Mouse (Mus musculus): ENCODE measurements at regions not wholly inside any gene's neighbourhood (a gene's known extent, or its start where the extent isn't known, plus 50 kb on each side); places are given as distances from the start of the nearest gene placed in this dataset.
A peak's percentile ranks its signal among the peaks of the same experiment; 100 is the strongest.

- H3K27ac ChIP-seq (replicated peaks; ENCODE audit: insufficient read depth, low read depth, low read length): no peak overlapping the region
- TF ChIP-seq CTCF (IDR thresholded peaks at IDR 0.05; ENCODE audit: low read depth, low read length) (no peak), POLR2A (IDR thresholded peaks at IDR 0.05; ENCODE audit: extremely low read depth, insufficient read depth, low read length) (no peak)
- no peaks in the 10 kb centered on the region for H3K27me3 ChIP-seq (ENCODE audit: control insufficient read depth, insufficient read depth, low read length)
- no peaks in the 10 kb centered on the region for H3K79me2 ChIP-seq (ENCODE audit: control insufficient read depth, insufficient read depth, low read length)
- H3K9ac ChIP-seq (ENCODE audit: low read depth, low read length): no peak overlapping the region
- H3K4me1 ChIP-seq (ENCODE audit: control insufficient read depth, insufficient read depth, low read length): peaks cover 7% of the 10 kb centered on the region
- DNase-seq (ENCODE audit: extremely low read depth, low read depth, low spot score): no peak
- no peaks in the 10 kb centered on the region for H3K36me3 ChIP-seq (ENCODE audit: control insufficient read depth, insufficient read depth, low read length)
- H3K4me3 ChIP-seq (ENCODE audit: insufficient read depth, low read depth, low read length): no peak overlapping the region
- WGBS: 92% methylated on average over 1 of the region's 1 CpGs
Observed at GRCm38 (mm10) chr3:52625125-52625524, 357.0 kb downstream of the Foxo1 start.

GRCm38 (mm10) chr3:52622530-52622929, 354.4 kb downstream of the Foxo1 start:
- peaks cover 19% of the 10 kb centered on the region for H3K4me1 ChIP-seq (ENCODE audit: control insufficient read depth, insufficient read depth, low read length)
- no peaks in the 10 kb centered on the region for H3K36me3 ChIP-seq (ENCODE audit: control insufficient read depth, insufficient read depth, low read length)
- peak; percentile 98 for DNase-seq (ENCODE audit: extremely low read depth, low read depth, low spot score)
- WGBS: 36% methylated on average over 8 of the region's 8 CpGs
- no peak overlapping the region for H3K4me3 ChIP-seq (ENCODE audit: insufficient read depth, low read depth, low read length)
- TF ChIP-seq POLR2A (IDR thresholded peaks at IDR 0.05; ENCODE audit: extremely low read depth, insufficient read depth, low read length): no peak
- no peak for TF ChIP-seq CTCF (IDR thresholded peaks at IDR 0.05; ENCODE audit: low read depth, low read length)
- no peaks in the 10 kb centered on the region for H3K79me2 ChIP-seq (ENCODE audit: control insufficient read depth, insufficient read depth, low read length)
- H3K27me3 ChIP-seq (ENCODE audit: control insufficient read depth, insufficient read depth, low read length): no peaks in the 10 kb centered on the region
- peak overlapping the region; percentile 56 for H3K27ac ChIP-seq (replicated peaks; ENCODE audit: insufficient read depth, low read depth, low read length)
- H3K9ac ChIP-seq (ENCODE audit: low read depth, low read length): 0 out of 2 replicates have a peak overlapping the region, but pooled peaks have one; percentile 13

GRCm38 (mm10) chr3:52621936-52622335, 353.8 kb downstream of the Foxo1 start:
- Histone ChIP-seq H3K27ac (replicated peaks; ENCODE audit: insufficient read depth, low read depth, low read length) (no peak overlapping the region; the same call in 1 of the 2 replicates), H3K36me3 (ENCODE audit: control insufficient read depth, insufficient read depth, low read length) (no peaks in the 10 kb centered on the region), H3K27me3 (ENCODE audit: control insufficient read depth, insufficient read depth, low read length) (no peaks in the 10 kb centered on the region), H3K4me1 (ENCODE audit: control insufficient read depth, insufficient read depth, low read length) (peaks cover 21% of the 10 kb centered on the region), H3K79me2 (ENCODE audit: control insufficient read depth, insufficient read depth, low read length) (no peaks in the 10 kb centered on the region), H3K9ac (ENCODE audit: low read depth, low read length) (no peak overlapping the region), H3K4me3 (ENCODE audit: insufficient read depth, low read depth, low read length) (no peak overlapping the region)
- WGBS: 52% methylated on average over 8 of the region's 8 CpGs
- DNase-seq (ENCODE audit: extremely low read depth, low read depth, low spot score): peak; percentile 43
- TF ChIP-seq CTCF (IDR thresholded peaks at IDR 0.05; ENCODE audit: low read depth, low read length): no peak
- no peak for TF ChIP-seq POLR2A (IDR thresholded peaks at IDR 0.05; ENCODE audit: extremely low read depth, insufficient read depth, low read length)

GRCm38 (mm10) chr3:52618925-52619224, 350.7 kb downstream of the Foxo1 start:
- Histone ChIP-seq H3K4me3 (ENCODE audit: insufficient read depth, low read depth, low read length) (no peak overlapping the region), H3K36me3 (ENCODE audit: control insufficient read depth, insufficient read depth, low read length) (no peaks in the 10 kb centered on the region), H3K27me3 (ENCODE audit: control insufficient read depth, insufficient read depth, low read length) (no peaks in the 10 kb centered on the region), H3K27ac (replicated peaks; ENCODE audit: insufficient read depth, low read depth, low read length) (peak overlapping the region; percentile 94; the same call in 1 of the 2 replicates), H3K79me2 (ENCODE audit: control insufficient read depth, insufficient read depth, low read length) (no peaks in the 10 kb centered on the region), H3K4me1 (ENCODE audit: control insufficient read depth, insufficient read depth, low read length) (peaks cover 26% of the 10 kb centered on the region), H3K9ac (ENCODE audit: low read depth, low read length) (peak overlapping the region; percentile 49; the same call in 1 of the 2 replicates)
- DNase-seq (ENCODE audit: extremely low read depth, low read depth, low spot score): peak; percentile 99
- TF ChIP-seq POLR2A (IDR thresholded peaks at IDR 0.05; ENCODE audit: extremely low read depth, insufficient read depth, low read length) (no peak), CTCF (IDR thresholded peaks at IDR 0.05; ENCODE audit: low read depth, low read length) (no peak)
- WGBS: 19% methylated on average over 2 of the region's 2 CpGs

GRCm38 (mm10) chr3:52618212-52618924, 350.2 kb downstream of the Foxo1 start:
- Histone ChIP-seq H3K9ac (ENCODE audit: low read depth, low read length) (peak overlapping the region; percentile 49), H3K4me1 (ENCODE audit: control insufficient read depth, insufficient read depth, low read length) (peaks cover 26% of the 10 kb centered on the region), H3K79me2 (ENCODE audit: control insufficient read depth, insufficient read depth, low read length) (no peaks in the 10 kb centered on the region), H3K27me3 (ENCODE audit: control insufficient read depth, insufficient read depth, low read length) (no peaks in the 10 kb centered on the region), H3K36me3 (ENCODE audit: control insufficient read depth, insufficient read depth, low read length) (no peaks in the 10 kb centered on the region), H3K27ac (replicated peaks; ENCODE audit: insufficient read depth, low read depth, low read length) (peak overlapping the region; percentile 94), H3K4me3 (ENCODE audit: insufficient read depth, low read depth, low read length) (no peak overlapping the region)
- DNase-seq (ENCODE audit: extremely low read depth, low read depth, low spot score): no peak
- TF ChIP-seq POLR2A (IDR thresholded peaks at IDR 0.05; ENCODE audit: extremely low read depth, insufficient read depth, low read length): no peak
- TF ChIP-seq CTCF (IDR thresholded peaks at IDR 0.05; ENCODE audit: low read depth, low read length): no peak
- 37% methylated on average over 7 of the region's 7 CpGs for WGBS

GRCm38 (mm10) chr3:52617413-52618149, 349.4 kb downstream of the Foxo1 start:
- Histone ChIP-seq H3K9ac (ENCODE audit: low read depth, low read length) (peak overlapping the region; percentile 31), H3K4me1 (ENCODE audit: control insufficient read depth, insufficient read depth, low read length) (peaks cover 21% of the 10 kb centered on the region), H3K4me3 (ENCODE audit: insufficient read depth, low read depth, low read length) (no peak overlapping the region), H3K27ac (replicated peaks; ENCODE audit: insufficient read depth, low read depth, low read length) (peak overlapping the region; percentile 94), H3K79me2 (ENCODE audit: control insufficient read depth, insufficient read depth, low read length) (no peaks in the 10 kb centered on the region), H3K36me3 (ENCODE audit: control insufficient read depth, insufficient read depth, low read length) (no peaks in the 10 kb centered on the region), H3K27me3 (ENCODE audit: control insufficient read depth, insufficient read depth, low read length) (no peaks in the 10 kb centered on the region)
- WGBS: 18% methylated on average over 8 of the region's 8 CpGs
- TF ChIP-seq CTCF (IDR thresholded peaks at IDR 0.05; ENCODE audit: low read depth, low read length) (no peak), POLR2A (IDR thresholded peaks at IDR 0.05; ENCODE audit: extremely low read depth, insufficient read depth, low read length) (no peak)
- DNase-seq (ENCODE audit: extremely low read depth, low read depth, low spot score): peak; percentile 97
